Mouse (Mus musculus) common myeloid progenitor, adult 5-6 weeks (primary cell): ENCODE data around the gene Tmem178b. TPM values are rescaled to one million over a fixed set of nuclear protein-coding genes. Genes with fewer than 3 reads are reported as not detected.

Experiments
- ATAC-seq: replicated peaks from 2 replicates; pipeline ENCODE4 v1.8.0; 2016; ENCODE audit warnings: low read depth, mild to moderate bottlenecking, moderate TSS enrichment, inconsistent platforms; ENCODE audit not compliant: poor library complexity, severe bottlenecking
- total RNA-seq: library from RNA; stranded (forward); fragments of 200-1000, 187-1606 nt; gene quantifications from 2 replicates; pipeline ENCODE4 v1.2.3, GENCODE M21; 2017

The Tmem178b gene
- total RNA-seq, 1 experiment from 2014 or later, result not detected

DNA sequence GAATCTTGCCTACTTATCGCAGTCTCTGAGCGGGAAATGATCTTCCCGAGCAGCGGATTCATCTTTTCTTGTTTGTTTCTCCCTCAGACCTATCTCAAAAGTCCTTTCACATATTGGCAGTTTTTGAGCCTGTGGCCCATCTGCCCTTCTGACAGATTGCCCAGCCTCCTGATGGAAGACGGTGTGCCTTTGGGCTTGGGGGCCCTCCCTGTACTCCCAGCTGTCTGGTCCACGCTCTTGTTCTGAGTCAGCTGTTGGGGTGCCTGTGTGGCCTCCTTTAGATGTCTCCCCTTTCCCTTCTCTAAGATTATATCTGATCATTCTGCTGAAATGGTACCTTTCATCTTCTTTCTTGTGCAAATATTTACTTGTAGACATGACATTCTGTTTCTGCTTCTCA is 195.4 kb downstream of the Tmem178b start:
- no peak for ATAC-seq

DNA sequence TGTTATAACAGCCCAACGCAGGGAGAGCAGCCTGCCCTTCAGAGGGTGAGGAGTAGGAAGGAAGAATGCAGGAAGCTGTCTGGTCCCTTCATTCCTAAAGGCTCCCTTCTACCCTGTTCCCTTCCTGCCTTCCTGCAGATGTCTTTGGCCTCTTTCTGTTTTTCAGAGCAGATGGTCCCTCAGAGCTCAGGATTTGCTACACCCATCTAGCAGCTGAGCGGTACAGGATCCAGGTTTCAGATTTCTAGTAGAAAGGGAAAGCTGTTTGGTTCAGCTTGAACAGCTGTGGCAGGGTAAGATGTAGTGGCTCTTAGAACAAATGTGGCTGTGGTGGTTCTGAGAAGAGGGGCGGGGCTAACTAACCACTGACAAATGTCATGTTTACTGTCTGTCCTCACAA is 197.9 kb downstream of the Tmem178b start:
- no peak for ATAC-seq

DNA sequence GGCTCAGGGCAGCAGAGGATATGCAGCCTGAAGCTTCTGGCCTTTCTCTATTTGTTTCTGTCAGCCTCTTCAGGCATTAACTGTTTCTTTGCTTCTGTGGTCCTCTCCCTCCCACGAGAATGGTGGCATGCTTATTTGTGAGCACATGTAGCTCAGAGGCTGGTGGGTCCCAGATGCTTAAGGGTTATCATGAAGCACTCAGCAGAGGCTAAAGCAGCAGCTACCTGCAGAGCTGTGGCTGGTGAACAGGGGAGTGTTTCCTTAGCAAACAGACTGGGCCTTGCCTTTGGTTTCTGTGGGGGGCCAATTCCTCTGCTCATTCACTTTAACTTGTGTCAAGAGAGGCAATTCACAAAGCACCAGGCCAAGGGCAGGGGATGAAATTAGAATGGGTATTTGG is 203.0 kb downstream of the Tmem178b start:
- ATAC-seq, result no peak

DNA sequence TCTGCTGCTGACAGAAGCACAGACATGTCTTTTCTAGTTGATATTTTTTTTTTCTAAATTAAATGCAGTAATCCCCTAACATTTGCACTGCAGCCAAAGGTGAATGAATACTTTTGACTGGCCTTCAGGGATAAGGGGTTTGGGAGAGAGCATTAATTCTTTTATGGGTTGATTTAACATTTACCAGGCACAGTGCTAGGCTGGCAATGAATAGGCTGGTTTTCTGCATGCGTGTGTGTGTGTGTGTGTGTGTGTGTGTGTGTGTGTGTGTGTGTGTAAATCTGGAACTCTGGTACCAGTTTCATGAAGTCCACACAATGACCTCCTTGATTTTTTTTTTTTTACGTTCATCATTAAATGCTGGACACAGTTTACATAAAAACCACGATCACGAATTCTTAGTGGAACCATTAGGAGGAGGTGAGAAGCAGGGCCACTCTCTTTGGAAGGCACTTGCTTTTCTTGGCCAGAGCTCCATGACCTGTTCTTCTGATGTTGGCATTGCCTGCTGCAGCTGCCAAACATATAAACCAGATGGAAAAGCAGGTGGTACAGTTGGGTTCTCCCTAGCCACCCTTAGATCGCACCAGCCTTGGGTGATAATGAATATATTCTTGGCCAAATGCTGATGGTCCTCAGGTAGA is 203.7 kb downstream of the Tmem178b start:
- no peak for ATAC-seq

DNA sequence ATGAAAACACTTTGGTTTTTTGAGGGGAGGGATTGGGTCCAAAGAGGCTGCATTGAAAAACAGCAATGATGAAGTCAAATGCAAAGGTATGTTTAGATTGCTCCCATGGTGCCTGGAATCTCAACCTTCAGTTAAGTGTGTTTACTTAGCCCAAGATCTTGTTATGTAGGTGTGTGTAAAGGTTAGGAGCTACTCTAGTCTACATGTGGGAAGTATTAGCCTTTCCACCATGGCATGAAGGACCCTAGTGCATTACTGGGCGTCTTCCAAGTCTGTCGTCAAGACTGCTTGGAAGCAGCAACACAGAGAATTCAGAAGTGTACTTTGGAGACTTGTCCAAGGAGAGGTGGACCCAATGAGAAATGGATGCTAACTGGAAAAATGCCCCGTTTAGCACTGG is 205.3 kb downstream of the Tmem178b start:
- ATAC-seq, result no peak

DNA sequence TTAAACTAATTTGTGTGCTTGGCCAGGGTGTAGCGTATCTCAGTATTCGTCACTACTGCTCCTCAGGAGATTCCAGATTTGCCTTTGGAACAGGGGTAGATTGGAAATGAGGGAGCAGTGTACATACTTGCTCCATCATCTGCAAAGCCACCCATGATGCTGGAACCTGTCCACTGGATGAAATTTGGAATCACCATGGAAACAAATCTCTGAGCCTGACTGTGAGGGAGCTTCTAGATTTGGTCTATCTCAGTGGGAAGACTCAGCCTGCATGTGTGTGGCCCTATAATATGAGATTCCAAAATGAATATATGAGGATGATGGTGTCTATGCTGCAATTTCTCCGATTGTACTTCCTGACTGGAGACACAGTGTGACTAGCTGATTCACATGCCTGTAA is 210.7 kb downstream of the Tmem178b start:
- ATAC-seq, result no peak

DNA sequence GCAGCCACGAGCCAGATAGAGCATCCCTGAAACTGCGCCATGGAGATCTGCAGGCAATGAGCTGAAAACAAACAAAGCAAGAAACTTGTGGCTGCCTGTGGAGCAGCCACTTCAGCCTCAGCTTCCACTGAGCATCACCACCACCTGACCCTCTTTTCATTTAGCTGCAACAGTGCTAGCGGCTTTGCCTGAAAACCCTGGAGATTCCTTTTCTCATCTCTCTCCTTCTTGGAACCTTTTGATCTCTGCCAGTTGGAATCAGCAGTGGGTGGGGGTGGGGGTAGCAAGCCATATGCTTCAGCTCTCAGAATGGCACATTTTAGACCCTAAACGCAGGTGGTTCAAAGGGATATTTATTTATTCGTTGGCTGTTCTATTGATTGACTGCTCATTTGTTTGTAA is 218.2 kb downstream of the Tmem178b start:
- ATAC-seq, result no peak

DNA sequence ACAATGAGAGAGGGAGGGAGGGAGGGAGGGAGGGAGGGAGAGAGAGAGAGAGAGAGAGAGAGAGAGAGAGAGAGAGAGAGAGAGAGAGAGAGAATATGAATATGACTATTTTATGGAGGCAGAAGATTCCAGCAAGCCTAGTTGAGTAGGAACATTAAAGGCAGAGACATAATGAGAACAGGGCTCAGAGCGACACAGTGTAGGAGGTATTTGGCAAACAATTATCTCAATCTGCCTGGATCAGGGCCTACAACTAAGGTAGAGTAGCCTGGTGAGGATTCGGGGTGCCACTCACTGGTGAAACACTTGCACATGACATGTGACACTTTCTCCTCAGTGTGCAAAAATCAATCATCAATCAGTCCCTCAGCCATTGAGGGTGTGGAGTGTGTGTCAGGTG is 225.4 kb downstream of the Tmem178b start:
- ATAC-seq, result no peak

DNA sequence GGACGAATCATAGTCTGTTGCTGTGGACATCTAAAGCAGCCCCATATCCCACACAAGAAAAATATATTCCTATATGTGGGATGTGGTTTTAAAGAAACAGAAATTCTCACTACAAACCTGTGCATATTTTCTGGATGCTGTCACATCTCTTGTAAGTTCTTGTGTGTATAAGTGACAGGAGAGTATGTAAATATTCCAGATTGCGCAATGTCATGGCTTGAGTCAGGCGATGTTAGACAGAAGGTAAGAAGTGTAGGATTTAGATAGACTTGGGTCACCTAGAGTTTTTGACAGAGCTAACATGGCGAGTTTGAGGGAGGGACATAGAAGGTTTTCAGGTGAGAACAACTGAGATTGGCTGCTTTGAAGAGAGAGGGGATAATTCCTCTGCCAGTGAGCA is 228.7 kb downstream of the Tmem178b start:
- no peak for ATAC-seq

DNA sequence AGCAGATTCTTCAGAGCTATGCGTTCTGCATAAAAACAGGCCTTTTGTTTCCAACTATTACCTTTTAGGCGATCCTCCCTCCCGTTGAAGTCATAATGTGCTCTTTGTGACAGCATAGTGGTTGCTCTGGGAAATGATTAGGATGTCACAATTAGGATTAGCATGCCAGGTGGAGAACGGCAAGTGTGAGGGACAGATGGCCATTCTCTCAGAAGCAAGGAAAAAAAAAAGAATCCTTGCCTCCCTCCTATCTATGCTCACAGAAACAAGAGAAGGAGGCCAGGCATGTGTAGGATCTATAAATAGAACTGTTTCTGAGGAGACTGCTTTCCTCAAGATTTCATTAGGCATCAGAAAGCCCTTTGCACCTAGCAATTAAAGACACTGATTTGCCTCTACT is 229.8 kb downstream of the Tmem178b start:
- ATAC-seq, result no peak

DNA sequence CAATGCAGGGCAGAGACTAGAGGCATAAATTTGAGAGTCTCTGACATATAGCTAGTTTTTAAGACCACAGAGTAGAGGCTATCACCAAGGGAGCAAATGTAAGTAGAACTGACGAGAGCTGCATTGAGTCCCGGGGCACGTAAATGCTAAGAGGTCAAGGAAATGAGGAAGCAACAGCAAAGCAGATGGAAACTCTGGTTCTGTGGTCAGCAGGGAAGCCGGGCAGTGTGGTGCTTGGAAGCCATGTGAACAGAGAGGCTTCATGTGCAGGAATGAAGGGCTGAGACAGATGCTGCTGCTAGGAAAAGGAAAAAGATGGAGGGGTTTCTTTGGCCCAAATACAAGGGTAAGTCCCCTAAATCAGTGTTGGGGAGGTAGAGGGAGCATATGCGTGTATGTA is 237.0 kb downstream of the Tmem178b start:
- ATAC-seq, result peak; percentile 74

DNA sequence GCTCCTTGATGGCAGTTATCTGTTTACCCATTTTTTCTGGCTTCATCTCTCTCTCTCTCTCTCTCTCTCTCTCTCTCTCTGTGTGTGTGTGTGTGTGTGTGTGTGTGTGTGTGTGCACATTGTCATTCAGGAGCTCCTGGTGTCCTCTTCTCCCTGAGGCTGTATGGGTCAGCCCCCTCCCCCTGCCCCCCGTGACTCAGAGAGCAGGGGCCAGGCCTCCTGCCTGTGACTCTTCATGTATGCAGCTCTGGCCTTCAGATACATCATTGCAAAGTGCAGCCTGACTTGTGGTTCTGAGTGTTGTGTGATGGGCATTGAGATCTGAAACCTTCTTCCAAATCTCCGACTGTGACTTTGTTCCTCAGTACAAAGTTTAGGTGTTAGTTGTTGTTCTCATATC is 237.7 kb downstream of the Tmem178b start:
- no peak for ATAC-seq

DNA sequence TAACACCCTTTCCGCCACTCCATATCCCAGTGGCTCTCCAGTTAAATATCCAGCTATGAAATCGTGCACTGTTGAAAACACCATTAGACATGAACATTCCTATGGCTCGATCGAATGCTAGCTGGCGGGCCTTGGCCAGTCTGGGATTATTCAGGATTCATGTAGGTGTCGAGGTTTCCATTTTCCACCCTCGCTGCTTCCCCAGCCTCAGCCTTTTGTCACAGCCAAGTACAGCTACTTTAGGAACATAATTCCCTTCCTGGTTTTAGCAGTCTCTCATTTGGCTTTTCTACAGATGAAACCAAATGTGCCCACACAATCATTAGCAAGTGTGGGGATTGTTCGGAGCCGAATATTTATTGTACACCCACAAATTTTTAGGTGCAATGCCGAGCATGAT is 239.4 kb downstream of the Tmem178b start:
- ATAC-seq, result no peak

DNA sequence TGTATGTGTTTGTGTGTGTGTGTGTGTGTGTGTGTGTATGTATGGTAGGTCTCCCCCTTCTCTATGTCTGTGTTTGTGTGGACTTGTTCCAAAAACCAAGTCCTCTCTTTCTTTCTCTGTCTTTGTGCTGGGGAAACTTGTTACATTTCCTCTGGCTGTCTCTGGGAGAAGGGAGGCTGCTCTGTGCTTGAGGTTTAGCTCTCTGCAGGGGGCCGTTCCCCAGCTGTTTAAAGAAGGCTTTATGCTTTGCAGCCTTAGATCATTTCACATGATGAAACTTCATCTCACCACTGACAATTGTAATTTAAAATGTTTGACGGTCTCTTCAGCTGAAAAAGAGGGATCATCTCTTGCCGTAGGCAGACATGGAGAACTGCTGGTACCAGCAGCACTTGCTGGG is 243.2 kb downstream of the Tmem178b start:
- ATAC-seq, result no peak

DNA sequence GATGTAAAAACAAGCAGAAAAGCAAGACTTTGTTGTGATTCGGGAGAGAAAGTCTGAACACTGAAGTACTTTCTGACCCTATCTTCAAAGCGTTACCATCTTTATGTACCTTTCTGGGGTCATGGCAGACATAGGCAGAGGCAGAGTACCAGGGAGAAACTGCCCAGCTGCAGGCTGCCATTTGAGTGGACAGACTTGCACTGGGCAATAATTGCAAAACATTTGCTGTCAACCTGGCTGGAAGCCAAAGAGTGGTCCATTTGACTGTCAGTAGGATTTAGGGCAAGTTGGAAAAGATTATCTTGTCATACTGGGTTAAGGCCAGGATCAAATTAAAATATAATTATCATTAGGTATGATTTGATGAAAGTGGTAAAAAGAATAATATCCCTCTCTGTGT is 247.1 kb downstream of the Tmem178b start:
- ATAC-seq, result no peak

DNA sequence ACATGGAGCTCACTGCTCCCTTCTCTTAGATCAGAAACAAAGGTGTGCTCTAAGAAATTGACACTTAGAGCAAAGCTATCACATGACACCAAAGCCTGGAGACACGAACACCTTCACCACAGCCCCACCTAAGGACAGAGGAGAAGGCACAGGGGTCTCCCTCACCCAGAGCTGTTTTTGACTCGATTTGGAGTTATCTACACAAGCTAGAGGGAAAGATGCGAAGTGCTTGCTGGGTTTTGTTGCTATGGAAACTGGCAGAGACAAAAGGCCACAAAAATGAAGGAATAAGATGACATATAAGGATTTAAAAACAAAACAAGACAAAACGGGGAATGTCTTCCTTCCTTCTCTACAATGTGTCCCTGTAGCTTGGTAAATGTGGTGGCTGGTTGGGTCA is 248.4 kb downstream of the Tmem178b start:
- ATAC-seq, result no peak

DNA sequence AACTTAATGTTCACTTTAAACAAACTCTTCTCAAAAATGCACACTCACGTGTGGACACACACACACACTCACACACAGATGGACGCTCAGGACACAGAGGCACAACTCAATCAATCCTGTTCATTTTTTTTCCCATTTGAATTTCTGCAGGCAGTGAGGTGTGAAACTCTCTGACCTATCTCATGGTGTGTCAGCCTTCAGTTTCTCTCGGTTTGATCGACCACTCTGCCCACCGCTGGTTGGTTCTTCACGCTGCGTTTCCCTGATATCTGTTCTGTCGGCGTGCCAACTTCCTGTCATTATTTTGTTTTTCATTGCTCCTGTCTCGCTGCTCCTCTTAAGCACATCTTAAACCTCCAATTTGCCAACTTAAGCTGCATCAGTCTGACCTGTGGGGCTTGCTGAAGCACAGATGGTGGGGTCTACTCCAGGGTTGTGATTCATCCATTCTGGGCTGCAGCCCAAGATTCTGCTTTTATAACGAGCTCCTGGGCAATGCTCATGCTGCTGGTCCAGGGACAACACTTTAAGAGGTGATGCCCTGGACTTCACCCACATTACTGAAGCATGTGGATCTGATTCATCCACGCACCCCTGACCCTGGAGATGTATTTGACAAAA is 250.1 kb downstream of the Tmem178b start:
- no peak for ATAC-seq

DNA sequence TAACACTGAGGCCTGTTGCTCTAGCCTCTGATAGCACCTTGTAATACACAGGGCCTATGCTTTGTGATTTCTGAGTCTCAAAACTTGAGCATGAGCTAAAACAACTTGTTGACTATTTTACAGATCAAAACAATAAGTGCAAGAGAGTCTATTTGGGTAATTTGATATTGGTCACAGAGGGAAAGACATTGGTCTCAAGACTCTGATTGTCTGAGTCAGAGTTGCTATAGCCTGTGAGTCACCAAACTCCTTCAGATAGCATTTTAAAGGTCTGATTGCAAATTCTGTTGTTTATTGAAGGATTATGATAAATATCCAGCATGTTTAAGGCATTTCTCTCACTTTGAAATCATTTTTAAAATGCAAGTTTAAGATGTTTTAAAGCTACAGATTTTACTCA is 250.9 kb downstream of the Tmem178b start:
- ATAC-seq, result no peak

DNA sequence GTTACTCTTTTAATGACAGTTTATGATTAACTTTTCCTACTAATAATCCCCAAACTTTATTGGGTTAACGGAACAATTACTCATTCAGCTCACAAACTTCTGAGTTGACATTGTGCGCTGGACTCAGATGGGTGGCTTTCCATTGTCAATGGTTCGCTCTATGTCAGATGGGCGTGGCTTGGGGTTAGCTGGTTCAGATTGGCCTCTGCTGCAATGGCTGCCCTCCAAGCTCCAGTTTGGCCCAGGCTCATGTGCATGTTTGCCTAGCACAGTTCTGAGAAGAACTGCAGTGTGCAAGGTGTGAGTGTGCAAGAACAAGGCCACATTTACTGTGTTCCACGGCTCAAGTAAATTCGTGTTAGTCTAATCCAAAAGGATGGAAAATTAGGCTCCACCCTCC is 255.6 kb downstream of the Tmem178b start:
- no peak for ATAC-seq

DNA sequence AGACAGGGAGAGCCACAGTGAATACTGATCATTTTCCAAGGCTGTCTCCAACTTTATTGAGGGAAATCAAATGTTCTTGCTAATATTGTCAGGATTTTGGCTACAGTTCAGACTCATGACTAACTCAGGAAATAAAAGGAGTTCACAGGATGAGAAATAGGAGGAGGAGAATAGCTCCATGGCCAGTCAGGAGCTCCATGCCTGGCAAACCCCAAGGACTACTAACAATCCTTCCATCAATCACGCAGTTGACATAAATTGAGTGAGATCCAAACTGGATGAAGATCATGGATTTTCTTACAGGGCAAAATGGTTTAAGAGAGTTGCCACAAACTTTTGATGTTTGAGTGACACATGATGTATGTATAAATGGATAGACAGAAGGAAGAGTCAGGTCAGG is 258.9 kb downstream of the Tmem178b start:
- ATAC-seq, result no peak

DNA sequence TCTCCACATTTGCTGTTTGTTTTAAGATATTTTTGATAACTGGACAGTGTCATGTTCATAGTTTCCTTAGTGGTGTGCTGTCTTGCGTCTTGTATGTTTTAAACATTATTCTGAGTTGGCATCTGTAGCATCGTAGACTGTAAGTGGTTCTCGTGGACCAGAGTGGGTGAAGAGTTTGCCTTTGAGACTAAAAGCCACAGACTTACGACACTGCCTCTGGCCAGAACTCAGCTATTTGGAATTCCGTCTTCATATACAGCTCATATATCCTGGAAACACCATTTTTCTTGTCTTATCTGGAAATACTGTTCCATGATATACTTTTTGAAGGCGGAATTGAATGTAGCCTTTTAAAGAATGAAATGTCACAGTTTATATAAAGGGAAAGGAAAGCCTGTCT is 260.4 kb downstream of the Tmem178b start:
- ATAC-seq, result no peak

DNA sequence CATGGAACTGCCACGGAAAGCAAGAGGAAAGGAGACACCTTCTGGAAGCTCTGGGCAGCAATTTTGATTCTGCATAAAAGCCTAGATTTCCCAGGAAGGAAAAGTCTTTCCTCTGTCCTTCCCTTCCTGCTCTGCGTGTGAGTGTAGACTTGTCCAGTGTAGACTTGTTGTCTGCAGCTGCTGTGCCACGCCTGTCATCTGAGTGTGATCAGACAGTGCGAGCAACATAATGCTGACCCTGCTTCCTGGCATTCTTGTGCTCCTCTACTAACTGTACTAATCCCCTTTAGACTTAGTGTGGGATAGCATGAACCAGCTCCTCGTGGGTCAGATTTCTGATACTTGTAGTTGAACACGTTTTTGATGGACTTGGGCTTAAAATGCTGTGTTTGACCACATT is 262.6 kb downstream of the Tmem178b start:
- ATAC-seq, result no peak
